23 mouse cellular contexts compared by ENCODE assay signal in genomic region chr11:70944935-70945817, GRCm38 (mm10). TPM values are rescaled to one million over a fixed set of nuclear protein-coding genes. Genes with fewer than 3 reads are reported as not detected.
A peak's percentile ranks its signal among the peaks of the same experiment; 100 is the strongest.
DNase-seq lines count a peak whose midpoint lies in the region; ATAC-seq and TF ChIP-seq lines count a peak whose summit lies in the region.
"Had no signal": no experiment of that assay in that cellular context is flagged by ENCODE, and none has a peak within 500 bp of the region (broad histone marks: within the 10 kb centered on the region; RNA-seq: fewer than 3 reads in every experiment).

No protein-coding gene starts in this region.

- no peak overlapping the region for H3K9ac ChIP-seq in midbrain, embryonic 11.5 days (ENCODE audit: low read length)
- no peak overlapping the region for H3K9ac ChIP-seq in midbrain, embryonic 14.5 days (replicated peaks; ENCODE audit: low read length)
- no peak overlapping the region for H3K9ac ChIP-seq in stomach, postnatal 0 days (ENCODE audit: low read length)
- H3K9ac ChIP-seq: embryonic facial prominence, embryonic 15.5 days; heart, embryonic 12.5 days; hindbrain, embryonic 15.5 days; intestine, embryonic 15.5 days; liver, embryonic 13.5 days; lung, embryonic 15.5 days; midbrain, embryonic 12.5 days had no signal

- H3K4me2 ChIP-seq in midbrain, embryonic 11.5 days: no peak overlapping the region
- H3K4me2 ChIP-seq in midbrain, embryonic 14.5 days (ENCODE audit: low read length): no peak overlapping the region
- H3K4me2 ChIP-seq in stomach, postnatal 0 days (replicated peaks; ENCODE audit: low read depth): no peak overlapping the region
- H3K4me2 ChIP-seq: embryonic facial prominence, embryonic 15.5 days; heart, embryonic 12.5 days; hindbrain, embryonic 15.5 days; intestine, embryonic 15.5 days; liver, embryonic 13.5 days; lung, embryonic 15.5 days; midbrain, embryonic 12.5 days had no signal

- no peak for TF ChIP-seq EP300 in stomach, postnatal 0 days (optimal IDR thresholded peaks at IDR 0.05)

- H3K4me3 ChIP-seq in kidney, adult 2 months (ENCODE audit: insufficient read depth, low read depth, low read length): no peak overlapping the region
- H3K4me3 ChIP-seq in midbrain, embryonic 11.5 days (ENCODE audit: low read depth, low read length): no peak overlapping the region
- no peak overlapping the region for H3K4me3 ChIP-seq in midbrain, embryonic 14.5 days (replicated peaks; ENCODE audit: low read depth, low read length)
- H3K4me3 ChIP-seq in stomach, postnatal 0 days (ENCODE audit: low read depth, low read length): no peak overlapping the region
- H3K4me3 ChIP-seq: embryonic facial prominence, embryonic 15.5 days; heart, embryonic 12.5 days; hindbrain, embryonic 15.5 days; intestine, embryonic 15.5 days; limb, embryonic 10.5 days; liver, embryonic 13.5 days; lung, embryonic 15.5 days; midbrain, embryonic 12.5 days had no signal

- peaks cover 24% of the 10 kb centered on the region for H3K36me3 ChIP-seq in kidney, adult 2 months (ENCODE audit: control insufficient read depth, insufficient read depth, low read length)
- peaks cover 33% of the 10 kb centered on the region for H3K36me3 ChIP-seq in midbrain, embryonic 11.5 days (ENCODE audit: control insufficient read depth, insufficient read depth, low read length)
- peaks cover 93% of the 10 kb centered on the region for H3K36me3 ChIP-seq in midbrain, embryonic 14.5 days (ENCODE audit: control insufficient read depth, insufficient read depth, low read length)
- H3K36me3 ChIP-seq in stomach, postnatal 0 days (ENCODE audit: control insufficient read depth, insufficient read depth, low read length): peaks cover 37% of the 10 kb centered on the region

- no peaks in the 10 kb centered on the region for H3K27me3 ChIP-seq in kidney, adult 2 months (replicated peaks; ENCODE audit: control insufficient read depth, insufficient read depth, low read length)
- H3K27me3 ChIP-seq in midbrain, embryonic 11.5 days (ENCODE audit: control insufficient read depth, insufficient read depth, low read length): no peaks in the 10 kb centered on the region
- no peaks in the 10 kb centered on the region for H3K27me3 ChIP-seq in midbrain, embryonic 14.5 days (ENCODE audit: control insufficient read depth, insufficient read depth, low read length)
- H3K27me3 ChIP-seq in stomach, postnatal 0 days (ENCODE audit: control insufficient read depth, insufficient read depth, low read length): no peaks in the 10 kb centered on the region
- H3K27me3 ChIP-seq: embryonic facial prominence, embryonic 15.5 days; heart, embryonic 12.5 days; hindbrain, embryonic 15.5 days; intestine, embryonic 15.5 days; liver, embryonic 13.5 days; lung, embryonic 15.5 days; midbrain, embryonic 12.5 days had no signal

- no peaks in the 10 kb centered on the region for H3K4me1 ChIP-seq in kidney, adult 2 months (ENCODE audit: control insufficient read depth, insufficient read depth, low read length)
- H3K4me1 ChIP-seq in midbrain, embryonic 11.5 days (ENCODE audit: control insufficient read depth, insufficient read depth, low read length): no peaks in the 10 kb centered on the region
- no peaks in the 10 kb centered on the region for H3K4me1 ChIP-seq in midbrain, embryonic 14.5 days (ENCODE audit: control insufficient read depth, insufficient read depth, low read length)
- H3K4me1 ChIP-seq in stomach, postnatal 0 days (replicated peaks; ENCODE audit: control insufficient read depth, insufficient read depth): no peaks in the 10 kb centered on the region
- H3K4me1 ChIP-seq: embryonic facial prominence, embryonic 15.5 days; heart, embryonic 12.5 days; hindbrain, embryonic 15.5 days; intestine, embryonic 15.5 days; limb, embryonic 10.5 days; liver, embryonic 13.5 days; lung, embryonic 15.5 days; midbrain, embryonic 12.5 days had no signal

- no peak for ATAC-seq in midbrain, embryonic 11.5 days (ENCODE audit: low FRiP score)
- ATAC-seq in midbrain, embryonic 14.5 days (ENCODE audit: low FRiP score, low TSS enrichment): no peak
- no peak for ATAC-seq in stomach, postnatal 0 days (ENCODE audit: low FRiP score, low TSS enrichment)
- ATAC-seq: CD4-positive, CD25-positive, alpha-beta regulatory T cell, adult 4 months; intestine, embryonic 15.5 days had no signal

- 0 out of 2 replicates have a peak overlapping the region, but pooled peaks have one; percentile 16 for H3K27ac ChIP-seq in kidney, adult 2 months (ENCODE audit: insufficient read depth, low read depth, low read length)
- H3K27ac ChIP-seq in midbrain, embryonic 11.5 days (ENCODE audit: low read depth, low read length): no peak overlapping the region
- no peak overlapping the region for H3K27ac ChIP-seq in midbrain, embryonic 14.5 days (replicated peaks; ENCODE audit: low read depth, low read length)
- peak overlapping the region; percentile 45; the same call in 1 of the 2 replicates for H3K27ac ChIP-seq in stomach, postnatal 0 days (replicated peaks)
- H3K27ac ChIP-seq: embryonic facial prominence, embryonic 15.5 days; hindbrain, embryonic 15.5 days; intestine, embryonic 15.5 days; kidney, postnatal 0 days; limb, embryonic 10.5 days; liver, embryonic 13.5 days; lung, embryonic 15.5 days; midbrain, embryonic 12.5 days had no signal

- no peak for TF ChIP-seq CTCF in kidney, adult 2 months (conservative IDR thresholded peaks at IDR 0.05; ENCODE audit: insufficient read depth, insufficient read length, low read depth, low read length)
- no peak for TF ChIP-seq CTCF in stomach, postnatal 0 days (IDR thresholded peaks at IDR 0.05; ENCODE audit: low read depth)

- DNase-seq in adrenal gland, adult 2 months: peak; percentile 53
- DNase-seq in adrenal gland, postnatal 4 days (ENCODE audit: low spot score in 2 of 2): no peak
- DNase-seq in kidney, adult 2 months: peak; percentile 32
- DNase-seq in kidney, adult 18-20 months: no peak
- DNase-seq in midbrain, embryonic 11.5 days (ENCODE audit: low spot score, missing footprints): peak; percentile 78
- DNase-seq in midbrain, embryonic 14.5 days: no peak
- no peak for DNase-seq in stomach, postnatal 0 days (ENCODE audit: low spot score)
- DNase-seq in ovary, postnatal 36 days (ENCODE audit: low spot score): no peak
- DNase-seq: cerebellum, adult 18-20 months; cerebellum, postnatal 36 days; gastrocnemius, postnatal 14 days; layer of hippocampus, postnatal 36 days; liver, embryonic 13.5 days had no signal

- no peak for TF ChIP-seq POLR2A in kidney, adult 2 months (IDR thresholded peaks at IDR 0.05; ENCODE audit: low read depth, low read length)

- 71% methylated on average over 4 of the region's 4 CpGs for WGBS in kidney, adult 2 months
- WGBS in midbrain, embryonic 11.5 days: 92% methylated on average over 4 of the region's 4 CpGs
- 93% methylated on average over 4 of the region's 4 CpGs for WGBS in midbrain, embryonic 14.5 days
- 75% methylated on average over 4 of the region's 4 CpGs for WGBS in stomach, postnatal 0 days

- no peaks in the 10 kb centered on the region for H3K9me3 ChIP-seq in midbrain, embryonic 11.5 days (ENCODE audit: control insufficient read depth, low read length)
- H3K9me3 ChIP-seq in midbrain, embryonic 14.5 days (ENCODE audit: control insufficient read depth, low read length): no peaks in the 10 kb centered on the region
- no peaks in the 10 kb centered on the region for H3K9me3 ChIP-seq in stomach, postnatal 0 days (ENCODE audit: control insufficient read depth, low read length)
- H3K9me3 ChIP-seq: embryonic facial prominence, embryonic 15.5 days; G1E; heart, embryonic 12.5 days; hindbrain, embryonic 15.5 days; intestine, embryonic 15.5 days; limb, embryonic 10.5 days; liver, embryonic 13.5 days; lung, embryonic 15.5 days; midbrain, embryonic 12.5 days had no signal

RNA-seq across cellular contexts. Expression of gene Nup88, which starts 24.6 kb away (rescaled TPM):
- 10 to 100 TPM; 47.7 to 51.7 TPM for total RNA-seq in adrenal gland, adult 2 months (2021)
- 15.3 and 19.2 TPM in 2 replicates for polyA plus RNA-seq in adrenal gland, adult 2 months (2012; rRNA removed)
- total RNA-seq in adrenal gland, postnatal 4 days (2021): 10 to 100 TPM; 85.5 to 86.5 TPM
- polyA plus RNA-seq in kidney, adult 2 months (2012; rRNA removed): 23.0 and 23.7 TPM in 2 replicates
- 180 and 183 TPM in 2 replicates for polyA plus RNA-seq in midbrain, embryonic 11.5 days (2014; fragmentation: Nextera tagmentation; extraction: Ambion mirVana)
- polyA plus RNA-seq in midbrain, embryonic 14.5 days (2014; fragmentation: Nextera tagmentation; extraction: Ambion mirVana): 116 and 140 TPM in 2 replicates
- polyA plus RNA-seq in stomach, postnatal 0 days (2015; fragmentation: Nextera tagmentation; extraction: Ambion mirVana): 54.4 and 56.4 TPM in 2 replicates

RNA-seq across cellular contexts. Expression of gene Rpain, which starts 24.8 kb away (rescaled TPM):
- total RNA-seq in adrenal gland, adult 2 months (2021): 10 to 100 TPM; 20.2 to 25.2 TPM
- polyA plus RNA-seq in adrenal gland, adult 2 months (2012; rRNA removed): 10.2 and 15.9 TPM in 2 replicates
- total RNA-seq in adrenal gland, postnatal 4 days (2021): 10 to 100 TPM; 27.5 to 28.5 TPM
- polyA plus RNA-seq in kidney, adult 2 months (2012; rRNA removed): 55.3 and 57.2 TPM in 2 replicates
- polyA plus RNA-seq in midbrain, embryonic 11.5 days (2014; fragmentation: Nextera tagmentation; extraction: Ambion mirVana): 74.3 and 81.7 TPM in 2 replicates
- 62.9 and 75.8 TPM in 2 replicates for polyA plus RNA-seq in midbrain, embryonic 14.5 days (2014; fragmentation: Nextera tagmentation; extraction: Ambion mirVana)
- polyA plus RNA-seq in stomach, postnatal 0 days (2015; fragmentation: Nextera tagmentation; extraction: Ambion mirVana): 39.9 and 42.2 TPM in 2 replicates

RNA-seq across cellular contexts. Expression of gene C1qbp, which starts 37.6 kb away (rescaled TPM):
- 100 to 1,000 TPM; 209 to 250 TPM for total RNA-seq in adrenal gland, adult 2 months (2021)
- 901 and 1,116 TPM in 2 replicates for polyA plus RNA-seq in adrenal gland, adult 2 months (2012; rRNA removed)
- 100 to 1,000 TPM; 231 to 239 TPM for total RNA-seq in adrenal gland, postnatal 4 days (2021)
- 111 and 138 TPM in 2 replicates for polyA plus RNA-seq in kidney, adult 2 months (2012; rRNA removed)
- polyA plus RNA-seq in midbrain, embryonic 11.5 days (2014; fragmentation: Nextera tagmentation; extraction: Ambion mirVana): 246 and 255 TPM in 2 replicates
- polyA plus RNA-seq in midbrain, embryonic 14.5 days (2014; fragmentation: Nextera tagmentation; extraction: Ambion mirVana): 170 and 178 TPM in 2 replicates
- polyA plus RNA-seq in stomach, postnatal 0 days (2015; fragmentation: Nextera tagmentation; extraction: Ambion mirVana): 168 and 175 TPM in 2 replicates

RNA-seq across cellular contexts. Expression of gene Dhx33, which starts 59.1 kb away (rescaled TPM):
- 10 to 100 TPM; 20.4 to 35.6 TPM for total RNA-seq in adrenal gland, adult 2 months (2021)
- polyA plus RNA-seq in adrenal gland, adult 2 months (2012; rRNA removed): 28.0 and 46.2 TPM in 2 replicates
- total RNA-seq in adrenal gland, postnatal 4 days (2021): 10 to 100 TPM; 32.4 to 32.6 TPM
- polyA plus RNA-seq in kidney, adult 2 months (2012; rRNA removed): 14.9 and 21.7 TPM in 2 replicates
- polyA plus RNA-seq in midbrain, embryonic 11.5 days (2014; fragmentation: Nextera tagmentation; extraction: Ambion mirVana): 15.9 and 16.5 TPM in 2 replicates
- polyA plus RNA-seq in midbrain, embryonic 14.5 days (2014; fragmentation: Nextera tagmentation; extraction: Ambion mirVana): 12.4 and 17.1 TPM in 2 replicates
- 5.1 and 5.4 TPM in 2 replicates for polyA plus RNA-seq in stomach, postnatal 0 days (2015; fragmentation: Nextera tagmentation; extraction: Ambion mirVana)

Comparison
In these comparisons a context has a peak if more than half of its experiments do, and no peak if none do; other contexts are left out.
1. DNase-seq: peak in adrenal gland, adult 2 months (single experiment), kidney, adult 2 months (single experiment) and midbrain, embryonic 11.5 days (single experiment); none in adrenal gland, postnatal 4 days (0 of 2), kidney, adult 18-20 months (single experiment), midbrain, embryonic 14.5 days (single experiment), stomach, postnatal 0 days (single experiment) and ovary, postnatal 36 days (single experiment).
2. H3K27ac ChIP-seq: peak in kidney, adult 2 months (single experiment) and stomach, postnatal 0 days (single experiment); none in midbrain, embryonic 11.5 days (single experiment) and midbrain, embryonic 14.5 days (single experiment).